Mouse (Mus musculus) ES-CJ7 (cell line): ENCODE results near the gene Zp3.

Source experiments
- DNase-seq: peaks from one replicate; pipeline ENCODE4 v3.0.0; 2011; ENCODE audit warnings: low read depth, low spot score

The Zp3 gene

DNA sequence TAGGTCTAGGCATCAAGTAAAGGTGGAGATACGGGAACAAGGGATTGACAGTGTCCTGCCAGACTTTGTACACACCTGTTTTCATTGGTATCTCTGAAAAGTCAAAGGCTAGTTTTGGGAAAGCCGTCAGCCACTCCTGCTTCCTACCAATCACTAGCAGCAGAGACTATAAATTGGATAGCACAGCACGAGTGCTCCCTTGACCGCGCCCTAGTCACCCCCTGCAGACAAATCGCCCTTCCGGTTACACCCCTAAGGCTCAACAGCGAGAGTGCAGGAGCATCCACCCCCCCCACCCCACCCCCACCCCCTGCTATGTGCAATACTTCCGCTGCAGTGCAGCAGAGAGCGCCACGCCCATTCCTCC lies 17.8 kb upstream of the Zp3 start:
- DNase-seq, result no peak

DNA sequence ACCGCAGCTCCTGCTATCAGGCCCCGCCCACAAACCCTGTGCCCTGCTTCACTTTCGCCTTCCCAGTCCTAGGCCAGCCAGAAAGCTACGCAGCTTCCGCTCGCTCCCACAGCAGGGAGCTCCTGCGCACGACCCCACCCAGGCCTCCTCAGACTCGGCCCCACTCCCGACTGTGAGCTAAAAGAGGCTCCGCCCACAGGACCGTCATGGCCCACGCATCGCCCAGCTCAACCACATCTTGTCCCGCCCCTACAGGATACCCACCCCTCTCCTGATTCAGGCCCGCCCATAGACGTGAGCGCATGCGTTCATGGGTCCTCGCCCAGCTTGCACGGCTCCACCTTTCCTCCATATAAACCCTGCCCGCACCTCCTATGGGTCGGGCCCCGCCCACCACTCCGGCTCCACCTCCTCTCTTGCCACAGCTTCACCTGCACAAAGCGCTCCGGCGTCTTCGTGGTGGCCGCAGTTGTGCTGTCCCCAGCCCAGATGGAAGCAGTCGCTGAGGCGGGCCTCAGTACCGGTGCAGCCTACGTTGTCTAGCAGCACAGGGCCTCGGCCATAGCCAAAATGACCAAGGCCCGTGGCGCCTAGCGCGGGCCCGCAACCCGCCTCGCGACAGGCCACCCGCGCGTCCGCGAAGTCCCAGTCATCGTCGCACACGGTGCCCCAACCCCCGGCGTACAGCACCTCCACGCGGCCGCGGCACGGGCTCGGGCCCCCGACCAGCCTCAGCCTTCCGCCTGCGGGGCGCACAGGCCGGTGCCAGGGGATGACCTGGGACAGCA lies 17.2 kb upstream of the Zp3 start:
- DNase-seq, result peak; percentile 100

DNA sequence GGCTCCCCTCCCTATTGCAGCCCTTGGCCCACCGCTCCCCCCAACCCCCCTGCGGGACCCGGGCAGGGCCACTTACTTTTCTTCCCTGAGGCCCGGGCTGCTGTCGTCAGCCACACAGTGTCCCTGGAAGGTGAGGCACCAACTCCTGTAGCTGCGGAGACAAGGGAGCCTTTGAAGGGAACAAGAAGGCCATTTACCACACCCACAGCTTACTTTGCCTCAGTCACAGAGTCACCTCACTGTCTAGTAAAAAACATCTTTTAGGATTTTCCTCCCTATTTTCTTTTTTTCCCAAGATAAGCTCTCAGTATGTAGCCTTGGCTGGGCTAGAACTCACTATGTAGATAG lies 16.6 kb upstream of the Zp3 start:
- DNase-seq, result no peak

DNA sequence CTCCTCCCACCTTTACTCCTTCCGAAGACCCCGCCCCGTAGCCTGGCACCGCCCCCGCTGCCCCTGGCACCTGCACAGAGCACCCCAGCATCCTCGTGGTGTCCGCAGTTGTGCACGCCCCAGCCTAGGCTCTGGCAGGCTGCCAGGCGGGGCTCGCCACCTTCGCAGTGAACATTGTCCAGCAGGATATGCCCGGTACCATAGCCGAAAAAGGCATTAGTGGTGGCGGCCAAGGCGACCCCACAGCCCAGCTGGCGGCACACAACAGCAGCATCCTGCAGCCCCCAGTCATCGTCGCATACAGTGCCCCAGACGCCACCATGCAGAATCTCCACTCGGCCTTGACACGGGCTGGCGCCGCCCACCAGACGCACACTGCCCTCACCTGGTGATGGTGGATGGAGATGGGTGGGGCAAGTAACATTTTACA lies 14.4 kb upstream of the Zp3 start:
- peak; percentile 80 for DNase-seq

DNA sequence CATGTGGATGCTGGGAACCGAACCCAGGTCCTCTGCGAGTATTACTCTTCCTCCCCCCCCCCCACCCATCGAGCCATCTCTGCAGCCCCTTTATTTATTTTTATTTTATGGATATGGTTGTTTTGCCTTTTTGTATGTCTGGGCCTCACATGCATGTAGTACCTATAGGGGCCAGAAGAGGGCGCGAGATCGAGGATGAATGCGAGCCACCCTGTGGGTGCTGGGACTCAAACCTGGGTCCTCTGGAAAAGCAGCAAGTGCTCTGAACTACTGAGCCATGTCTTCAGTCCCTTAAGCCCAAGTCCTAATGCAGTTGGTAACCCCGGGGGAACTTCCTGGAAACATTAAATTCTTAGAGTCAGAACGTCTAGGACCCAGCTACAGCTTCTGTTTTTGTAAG lies 13.0 kb upstream of the Zp3 start:
- peak; percentile 71 for DNase-seq

DNA sequence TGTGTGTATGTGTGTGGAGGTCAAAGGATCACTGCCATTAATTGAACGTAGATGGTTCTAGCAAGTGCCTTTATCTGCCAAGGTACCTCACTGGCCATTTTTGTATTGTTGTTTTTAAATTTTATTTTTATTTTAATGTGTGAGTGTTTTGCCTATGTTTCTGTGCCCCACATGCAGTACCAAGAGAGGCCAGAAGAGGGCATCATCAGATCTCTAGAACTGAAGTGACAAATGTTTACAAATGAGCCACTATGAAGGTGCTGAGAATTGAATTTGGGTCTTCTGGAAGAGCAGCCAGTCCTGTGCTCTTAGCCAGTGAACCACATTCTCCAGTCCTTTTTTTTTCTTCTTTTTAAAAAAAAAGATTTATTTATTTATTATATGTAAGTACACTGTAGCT lies 11.1 kb upstream of the Zp3 start:
- peak; percentile 71 for DNase-seq

DNA sequence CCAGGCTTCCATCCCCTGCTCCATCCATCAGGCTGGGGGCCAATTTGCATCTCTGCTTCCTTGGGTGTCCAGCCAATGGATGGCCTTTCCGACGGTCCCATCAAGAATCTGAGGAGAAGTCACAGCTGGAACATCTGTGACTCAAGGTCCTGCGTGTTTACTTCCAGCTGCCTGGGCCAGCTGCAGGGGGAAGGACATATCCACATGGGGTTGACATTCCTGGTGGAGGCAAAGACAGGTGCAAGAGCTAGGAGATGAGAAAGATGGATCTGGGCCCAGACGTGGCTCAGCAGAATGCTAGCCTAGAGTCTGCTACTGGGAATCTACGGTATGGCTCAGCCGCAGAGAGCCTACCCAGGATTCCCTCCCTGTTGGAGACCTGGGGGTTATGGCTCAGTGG lies 9.7 kb upstream of the Zp3 start:
- DNase-seq, result no peak

DNA sequence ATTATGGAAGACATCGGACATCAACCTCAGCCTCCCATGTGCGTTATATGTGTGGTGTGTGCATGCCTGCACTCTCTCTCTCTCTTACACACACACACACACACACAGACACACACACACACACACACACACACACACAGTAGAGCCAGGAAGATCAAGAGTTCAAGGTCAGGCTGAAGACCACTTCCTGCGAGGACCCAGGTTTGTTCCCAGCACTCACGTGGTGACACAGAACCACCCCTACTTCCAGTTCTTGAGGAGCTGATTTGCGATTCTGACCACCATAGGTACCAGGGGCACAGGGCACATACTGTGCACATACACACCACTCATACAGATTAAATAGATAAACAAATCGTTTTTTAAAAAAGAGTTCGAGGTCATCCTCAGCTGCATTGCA lies 8.0 kb upstream of the Zp3 start:
- peak; percentile 59 for DNase-seq

DNA sequence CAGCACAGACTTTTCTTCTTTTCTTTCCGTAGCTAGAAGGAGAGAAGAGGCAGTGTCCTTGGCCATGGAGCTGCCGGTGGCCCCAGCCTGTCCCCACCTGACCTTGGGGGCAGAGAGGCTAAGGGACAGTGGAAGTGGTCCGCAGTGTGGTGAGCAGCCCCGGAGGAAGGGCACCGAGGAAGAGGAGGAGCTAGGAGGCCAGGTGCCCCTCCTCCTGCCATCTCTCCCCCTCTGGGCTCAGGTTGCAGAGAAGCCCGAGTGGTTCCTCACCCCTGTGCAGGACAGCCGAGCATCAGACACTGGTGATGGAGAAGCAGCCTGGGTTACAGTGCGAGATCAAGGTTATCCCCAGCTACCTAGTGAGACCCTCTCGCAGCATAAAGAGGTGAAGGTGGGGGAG lies 5.5 kb upstream of the Zp3 start, which contains the start of gene Ssc4d:
Gene Ssc4d (minus strand): TSS at position 167 of the 400 bp plus-strand sequence.
- DNase-seq, result no peak

DNA sequence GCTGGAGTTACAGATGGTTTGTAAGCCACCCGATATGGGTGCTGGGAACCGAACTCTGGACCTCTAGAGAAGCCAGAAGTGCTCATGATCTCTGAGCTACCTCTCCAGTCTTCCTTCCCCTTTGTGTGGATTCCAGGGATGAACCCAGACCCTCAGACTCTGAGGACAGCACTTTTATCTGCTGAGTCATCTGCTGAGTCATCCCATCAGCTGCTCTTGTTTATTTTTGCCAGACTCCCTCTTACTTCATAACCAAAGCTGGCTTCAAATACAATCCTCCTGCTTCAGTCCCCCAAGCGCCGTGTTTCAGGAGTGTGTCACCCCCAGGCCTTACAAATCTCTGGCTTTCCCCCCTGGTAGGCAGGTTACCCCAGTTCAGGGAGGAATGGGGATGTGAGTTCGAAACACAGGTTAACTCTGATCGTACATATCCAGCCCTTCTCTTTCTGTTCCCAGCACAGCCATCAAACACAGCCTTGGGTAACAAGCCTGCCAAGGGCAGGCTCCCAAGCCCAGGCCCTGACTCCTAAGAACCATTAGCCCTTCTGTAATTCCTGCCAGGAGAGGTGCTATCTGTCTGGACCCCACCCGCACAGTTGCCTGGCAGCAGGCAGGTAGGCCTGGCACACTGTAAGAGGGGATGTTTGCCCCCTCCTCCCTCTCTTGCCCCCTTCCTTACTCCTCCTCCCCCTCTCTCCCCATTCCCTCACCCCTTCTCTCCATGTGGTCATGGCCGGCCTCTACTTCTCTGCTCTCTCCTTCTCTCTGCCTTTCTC lies 3.8 kb upstream of the Zp3 start:
- DNase-seq, result no peak

DNA sequence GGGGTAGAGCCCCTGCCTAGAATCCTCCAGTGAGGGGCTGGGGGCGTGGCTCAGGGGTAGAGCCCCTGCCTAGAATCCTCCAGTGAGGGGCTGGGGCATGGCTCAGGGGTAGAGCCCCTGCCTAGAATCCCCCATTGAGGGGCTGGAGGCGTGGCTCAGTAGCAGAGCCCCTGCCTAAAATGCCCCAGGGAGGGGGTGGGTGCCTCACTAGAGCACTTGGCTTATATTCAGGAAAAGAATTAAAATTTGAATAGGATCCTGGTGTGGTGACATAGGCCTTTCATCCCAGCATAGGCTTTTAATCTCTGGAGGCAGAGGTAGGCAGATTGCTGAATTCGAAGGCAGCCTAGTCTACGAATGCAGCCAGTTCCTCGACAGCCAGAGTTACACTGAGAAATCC lies 518 bp upstream of the Zp3 start:
- peak; percentile 86 for DNase-seq

DNA sequence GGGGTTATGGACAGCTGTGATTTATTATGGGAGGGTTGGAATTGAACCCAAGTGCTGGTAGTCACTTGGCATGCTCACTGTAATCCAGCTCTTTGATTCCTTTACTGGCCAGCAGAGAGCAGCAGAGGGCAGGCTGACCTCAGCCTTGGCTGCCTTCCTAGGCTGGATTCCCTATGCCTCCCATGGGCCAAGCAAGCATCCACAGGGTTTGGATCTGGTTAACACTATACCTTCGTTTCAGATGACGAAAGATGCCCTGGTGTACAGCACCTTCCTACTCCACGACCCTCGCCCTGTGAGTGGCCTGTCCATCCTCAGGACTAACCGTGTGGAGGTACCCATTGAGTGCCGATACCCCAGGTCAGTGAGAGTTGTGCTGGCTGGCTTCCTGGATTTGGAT lies 2.5 kb downstream of the Zp3 start:
- DNase-seq, result peak; percentile 73

DNA sequence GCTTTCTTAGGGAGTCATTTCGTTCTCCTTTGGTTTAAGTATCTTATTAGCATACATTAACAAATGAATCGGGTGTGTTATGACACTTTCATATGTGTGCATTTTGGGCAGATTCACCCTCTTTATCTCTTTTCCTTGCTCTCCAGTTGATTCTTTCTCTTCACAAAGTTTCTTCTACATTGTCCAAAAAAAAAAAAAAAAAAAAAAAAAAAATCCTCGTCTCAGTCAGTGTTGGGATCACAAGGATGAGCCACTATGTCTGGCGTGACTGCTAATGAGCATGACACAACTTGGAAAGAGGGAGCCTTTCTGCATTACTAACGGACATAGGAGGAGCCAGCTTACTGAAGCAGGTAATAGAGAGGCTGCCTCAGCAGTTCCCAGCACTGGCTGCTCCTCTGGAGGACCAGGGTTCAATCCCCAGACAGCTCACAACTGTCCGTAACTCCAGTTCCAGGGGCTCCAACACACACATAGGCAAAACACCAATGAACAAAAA lies 4.7 kb downstream of the Zp3 start:
- peak; percentile 60 for DNase-seq

DNA sequence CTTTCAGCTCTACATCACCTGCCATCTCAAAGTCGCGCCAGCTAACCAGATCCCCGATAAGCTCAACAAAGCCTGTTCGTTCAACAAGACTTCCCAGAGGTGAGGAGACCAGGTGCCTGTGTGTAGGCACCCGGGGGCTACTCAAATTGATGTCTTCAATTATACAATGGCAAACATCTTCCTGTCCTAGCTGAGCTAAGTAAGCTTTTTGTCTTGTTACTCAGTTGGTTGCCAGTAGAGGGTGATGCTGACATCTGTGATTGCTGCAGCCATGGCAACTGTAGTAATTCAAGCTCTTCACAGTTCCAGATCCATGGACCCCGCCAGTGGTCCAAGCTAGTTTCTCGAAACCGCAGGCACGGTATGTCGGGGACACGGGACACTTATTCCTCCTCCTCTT lies 7.3 kb downstream of the Zp3 start:
- DNase-seq, result peak; percentile 72

DNA sequence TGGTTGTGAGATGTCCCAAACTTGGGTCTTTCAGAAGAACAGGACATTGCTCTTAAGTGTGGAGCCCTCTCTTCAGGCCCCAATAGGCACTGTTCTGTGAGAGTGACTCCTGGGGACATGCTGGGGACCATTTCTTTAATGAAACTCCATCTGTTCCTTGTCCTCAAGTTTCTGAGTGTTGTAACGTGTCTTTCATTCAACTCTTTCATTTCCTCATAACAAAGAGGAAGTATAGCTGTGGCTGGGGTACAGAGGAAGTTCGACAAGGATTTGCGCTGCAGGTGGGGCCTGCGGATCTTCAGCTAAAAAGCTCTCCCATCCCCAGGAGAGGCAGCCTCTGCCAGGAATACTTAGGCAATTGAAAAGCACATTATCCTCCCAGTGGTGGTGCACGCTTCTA lies 10.7 kb downstream of the Zp3 start:
- DNase-seq, result no peak

DNA sequence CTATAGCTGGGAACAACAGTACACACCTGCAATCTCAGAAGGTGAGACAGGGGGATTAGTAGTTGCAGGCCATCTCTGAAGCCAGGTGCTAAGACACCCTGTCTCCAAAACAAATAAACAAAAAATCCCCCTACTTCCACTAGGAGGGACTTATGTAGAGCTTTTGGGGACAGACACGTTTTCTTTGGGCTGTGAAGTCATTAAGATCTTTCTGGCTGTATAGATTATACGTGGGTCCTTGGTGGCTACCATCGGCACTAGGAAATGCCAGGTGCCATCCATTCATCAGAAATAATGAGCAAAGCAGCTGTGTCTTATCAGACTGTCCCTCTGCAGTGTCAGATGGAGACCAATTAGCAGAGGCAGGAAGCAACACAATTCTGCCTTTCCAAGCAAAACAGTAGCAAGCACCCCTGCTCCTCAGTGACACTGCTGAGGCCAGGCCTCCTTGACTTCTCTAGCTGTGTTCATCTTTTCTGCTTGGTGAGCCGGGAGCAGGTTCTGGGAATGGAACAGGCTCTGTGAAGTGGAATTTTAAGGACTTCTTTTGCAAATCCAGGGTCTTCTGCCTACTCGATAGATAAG lies 13.6 kb downstream of the Zp3 start:
- DNase-seq, result no peak

DNA sequence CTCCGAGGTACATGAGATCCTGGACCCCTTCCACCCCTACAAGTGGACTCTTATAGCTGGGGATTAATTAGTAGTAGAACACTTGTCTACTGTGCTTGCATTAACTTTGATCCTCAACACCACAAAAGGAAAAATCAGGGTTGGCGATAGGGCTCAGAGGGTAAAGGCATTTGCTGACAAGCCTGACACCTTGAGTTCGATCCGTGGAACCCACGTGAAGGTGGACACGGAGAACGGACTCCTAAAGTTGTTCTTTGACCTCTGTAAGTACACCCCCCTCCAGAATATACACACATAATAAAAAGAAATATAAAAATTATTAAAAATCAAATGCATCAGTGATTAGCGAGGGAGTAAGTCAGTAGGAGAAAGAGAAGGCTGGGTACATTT lies 14.4 kb downstream of the Zp3 start:
- DNase-seq, result no peak

DNA sequence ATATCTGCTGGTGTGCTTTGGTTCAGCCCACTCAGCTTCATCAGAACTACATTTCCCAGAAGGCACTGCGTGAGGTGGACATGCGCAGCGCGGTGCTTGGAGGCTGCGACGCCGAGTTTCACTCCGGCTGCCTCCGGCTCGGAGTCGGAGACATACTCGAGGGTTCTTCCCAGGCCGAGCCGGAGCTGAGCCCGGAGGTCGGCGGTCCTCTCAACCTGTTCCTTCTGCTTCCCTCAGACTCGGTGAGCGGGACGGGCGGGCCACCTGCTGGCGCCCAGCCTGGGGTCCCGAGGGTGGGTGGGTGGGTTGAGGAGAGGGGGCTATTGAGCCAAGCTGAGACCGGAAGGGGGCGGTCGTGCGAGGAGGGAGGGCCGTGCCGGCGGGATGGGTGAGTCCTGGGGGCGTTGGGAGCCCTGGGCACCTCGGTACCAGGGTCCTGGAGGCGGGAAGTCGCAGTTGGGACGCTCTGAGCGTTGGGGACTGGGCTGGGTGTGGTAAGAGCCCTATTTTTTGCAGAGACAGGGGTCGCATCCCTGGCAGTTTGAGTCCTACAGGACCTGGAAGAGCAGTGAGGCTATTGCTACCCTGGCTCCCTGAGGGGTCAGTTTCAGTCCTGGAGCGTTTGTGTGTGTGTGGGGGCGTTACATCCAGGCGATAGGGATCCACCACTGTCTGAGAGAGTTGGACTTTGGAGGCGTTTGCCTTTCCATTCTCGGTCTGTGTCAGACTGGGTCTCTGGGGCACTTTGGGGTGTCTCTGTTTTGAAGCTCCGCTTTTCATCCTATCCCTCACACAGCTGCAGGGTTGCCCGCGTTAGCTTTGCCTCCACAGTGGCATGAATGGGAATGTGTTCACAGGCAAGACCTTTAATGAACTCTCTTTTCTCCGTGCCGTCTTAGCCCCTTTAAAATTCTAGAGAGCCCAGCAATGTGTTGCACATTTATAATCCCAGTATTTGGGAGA lies 15.1 kb downstream of the Zp3 start, which contains the start of gene Dtx2:
Gene Dtx2 (plus strand): TSS at position 76 of the 963 bp plus-strand sequence.
- peak; percentile 92 for DNase-seq

DNA sequence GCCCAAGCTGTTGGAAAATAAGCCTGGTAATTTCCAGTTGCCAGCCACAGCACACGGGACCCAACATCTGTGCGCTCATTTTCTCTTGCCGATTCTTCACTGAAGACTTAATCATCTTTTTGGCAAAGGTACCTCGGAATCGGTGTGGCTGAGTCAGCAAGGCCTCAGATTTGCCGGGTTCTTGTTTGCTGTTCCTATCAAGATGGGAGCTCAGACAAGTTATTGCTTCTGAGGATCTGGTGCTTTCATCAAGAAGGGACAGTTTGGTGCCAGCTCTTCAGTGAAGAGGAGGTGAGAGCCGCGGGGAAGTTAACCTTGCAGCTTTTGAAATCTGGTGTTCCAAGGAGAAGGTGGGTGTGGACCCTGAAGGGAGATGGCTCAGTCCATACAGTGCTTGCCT lies 16.3 kb downstream of the Zp3 start:
- DNase-seq, result no peak

DNA sequence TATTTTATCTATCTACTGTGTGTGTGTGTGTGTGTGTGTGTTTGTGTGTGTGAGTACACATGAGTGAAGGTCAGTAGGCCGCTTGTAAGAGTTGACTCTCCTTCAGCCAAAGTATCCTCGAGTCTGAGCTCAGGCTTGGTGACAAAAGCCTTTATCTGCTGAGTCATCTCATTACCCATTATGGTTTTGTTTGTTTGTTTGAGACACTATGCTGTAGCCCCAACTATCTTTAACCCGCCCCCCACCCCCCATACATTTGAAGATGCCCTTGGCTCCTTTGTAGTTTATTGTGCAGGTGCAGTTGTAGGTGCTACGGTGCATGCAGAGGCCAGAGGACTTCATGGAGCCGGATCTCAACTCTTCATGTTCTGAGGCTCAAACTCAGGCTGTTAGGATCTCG lies 21.3 kb downstream of the Zp3 start:
- DNase-seq, result no peak

DNA sequence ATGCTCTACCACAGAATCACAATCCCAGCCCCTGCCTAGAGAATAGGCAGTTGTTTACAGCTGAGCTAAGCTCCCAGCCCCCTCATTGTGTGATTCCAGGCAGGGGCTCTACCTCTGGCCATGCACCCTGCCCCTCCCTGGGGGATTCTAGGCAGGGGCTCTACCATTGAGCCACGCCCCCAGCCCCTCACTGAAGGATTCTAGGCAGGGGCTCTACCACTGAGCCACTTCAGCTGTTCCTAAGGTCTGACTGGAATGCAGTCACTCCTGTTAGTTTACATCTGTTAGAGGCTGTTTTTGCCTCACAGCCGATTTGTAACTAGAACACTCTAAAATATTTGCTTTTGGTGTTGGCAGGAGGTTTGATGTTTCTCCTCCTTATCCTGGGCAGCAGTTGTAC lies 22.4 kb downstream of the Zp3 start:
- no peak for DNase-seq
